Mouse (Mus musculus) intestine, postnatal 0 days (tissue): ENCODE results near the gene Plekhh2. TPM values are rescaled to one million over a fixed set of nuclear protein-coding genes. Genes with fewer than 3 reads are reported as not detected.
"Not testable (repeated sequence)": the region's sequence is repeated elsewhere in the genome, so short reads cannot be mapped to it uniquely, and the experiment has no call there.

Experiments used
- ATAC-seq: fragments of 200-750 bp; cut with Nextera tagmentation; 2 replicates; pipeline ENCODE4 v1.8.0; 2017; ENCODE audit warnings: mild to moderate bottlenecking, moderate TSS enrichment, moderate library complexity
- H3K27ac ChIP-seq: fragments of 300-500 bp; sonication (generic); 2 replicates; pipeline ENCODE4 v1.5.1; 2014; ENCODE audit warnings: mild to moderate bottlenecking, low read depth, low read length, moderate library complexity
- H3K27me3 ChIP-seq: fragments of 300-500 bp; sonication (generic); replicated peaks from 2 replicates; pipeline ENCODE4 v1.6.1; 2014; ENCODE audit warnings: low read length, mixed read lengths; ENCODE audit not compliant: control insufficient read depth, insufficient read depth
- H3K36me3 ChIP-seq: fragments of 300-500 bp; sonication (generic); 2 replicates; pipeline ENCODE4 v1.6.1; 2014; ENCODE audit warnings: mild to moderate bottlenecking, moderate library complexity; ENCODE audit not compliant: control insufficient read depth, insufficient read depth
- H3K4me1 ChIP-seq: fragments of 300-500 bp; sonication (generic); replicated peaks from 2 replicates; pipeline ENCODE4 v1.6.1; 2014; ENCODE audit warnings: antibody characterized with exemption, low read length, mixed read lengths; ENCODE audit not compliant: control insufficient read depth, insufficient read depth
- H3K4me2 ChIP-seq: fragments of 300-500 bp; sonication (generic); replicated peaks from 2 replicates; pipeline ENCODE4 v1.6.1; 2014; ENCODE audit warnings: low read depth, mild to moderate bottlenecking, moderate library complexity
- H3K4me3 ChIP-seq: fragments of 300-500 bp; sonication (generic); 2 replicates; pipeline ENCODE4 v1.5.1; 2014; ENCODE audit warnings: low read depth, low read length
- H3K9ac ChIP-seq: fragments of 300-500 bp; sonication (generic); 2 replicates; pipeline ENCODE4 v1.6.1; 2014; ENCODE audit warnings: mild to moderate bottlenecking, low read depth, low read length
- H3K9me3 ChIP-seq: fragments of 300-500 bp; sonication (generic); 2 replicates; pipeline ENCODE4 v1.6.1; 2016; ENCODE audit warnings: mixed run types; ENCODE audit not compliant: control insufficient read depth
- CTCF ChIP-seq: sonication (generic); IDR thresholded peaks from 2 replicates; pipeline ENCODE4 v1.5.1; 2016; ENCODE audit warnings: low read depth, mild to moderate bottlenecking, control low read depth, antibody characterized with exemption, moderate library complexity
- WGBS: fragments of 180-500 bp; shearing (Covaris S2); extraction: QIAGEN DNeasy Blood & Tissue Kit; methylation state at CpG from one replicate; pipeline ENCODE4 v1.1.7; 2014; 5-methylcytosine and 5-hydroxymethylcytosine counted together
- polyA plus RNA-seq: library from polyadenylated mRNA; unstranded; fragments of >200 nt; fragmentation: Nextera tagmentation; extraction: Ambion mirVana; gene quantifications from 2 replicates; pipeline ENCODE4 v1.2.1, GENCODE M21; 2015

Gene Plekhh2
- polyA plus RNA-seq, 1 experiment from 2014 or later, result 2.8 TPM

- H3K27ac ChIP-seq, result no peak overlapping the region
- no peak for TF ChIP-seq CTCF
- no peaks in the 10 kb centered on the region for H3K27me3 ChIP-seq
- WGBS, result 98% methylated on average over 6 of the region's 6 CpGs
- no peaks in the 10 kb centered on the region for H3K9me3 ChIP-seq
- no peaks in the 10 kb centered on the region for H3K4me1 ChIP-seq
- H3K4me2 ChIP-seq, result no peak overlapping the region
- no peak for ATAC-seq
- H3K9ac ChIP-seq, result no peak overlapping the region
- no peaks in the 10 kb centered on the region for H3K36me3 ChIP-seq
- H3K4me3 ChIP-seq, result no peak overlapping the region
These were observed 25.6 kb downstream of the Plekhh2 start for GRCm38 (mm10) chr17:84537301-84537700.

GRCm38 (mm10) chr17:84537966-84538365 lies 26.3 kb downstream of the Plekhh2 start:
- no peaks in the 10 kb centered on the region for H3K36me3 ChIP-seq
- H3K9ac ChIP-seq, result no peak overlapping the region
- 89% methylated on average over 3 of the region's 3 CpGs for WGBS
- H3K4me2 ChIP-seq, result no peak overlapping the region
- no peaks in the 10 kb centered on the region for H3K9me3 ChIP-seq
- no peak overlapping the region for H3K27ac ChIP-seq
- no peak overlapping the region for H3K4me3 ChIP-seq
- TF ChIP-seq CTCF, result no peak
- no peaks in the 10 kb centered on the region for H3K27me3 ChIP-seq
- no peaks in the 10 kb centered on the region for H3K4me1 ChIP-seq
- ATAC-seq, result no peak

- WGBS, result 74% methylated on average over 8 of the region's 8 CpGs
These were observed 28.9 kb downstream of the Plekhh2 start for GRCm38 (mm10) chr17:84540603-84541002.

GRCm38 (mm10) chr17:84550902-84551877 lies 39.5 kb downstream of the Plekhh2 start:
- no peaks in the 10 kb centered on the region for H3K9me3 ChIP-seq
- no peak overlapping the region for H3K4me3 ChIP-seq
- no peak overlapping the region for H3K4me2 ChIP-seq
- H3K36me3 ChIP-seq, result no peaks in the 10 kb centered on the region
- no peaks in the 10 kb centered on the region for H3K27me3 ChIP-seq
- no peak overlapping the region for H3K27ac ChIP-seq
- TF ChIP-seq CTCF, result no peak
- 76% methylated on average over 5 of the region's 5 CpGs for WGBS
- ATAC-seq, result no peak
- no peak overlapping the region for H3K9ac ChIP-seq
- no peaks in the 10 kb centered on the region for H3K4me1 ChIP-seq

More at GRCm38 (mm10) chr17:84540603-84541002, 28.9 kb downstream of the Plekhh2 start:
- H3K4me3 ChIP-seq, result no peak overlapping the region
- H3K36me3 ChIP-seq, result no peaks in the 10 kb centered on the region
- no peak for ATAC-seq
- TF ChIP-seq CTCF, result no peak
- H3K27ac ChIP-seq, result no peak overlapping the region
- no peak overlapping the region for H3K4me2 ChIP-seq
- no peaks in the 10 kb centered on the region for H3K9me3 ChIP-seq
- H3K4me1 ChIP-seq, result no peaks in the 10 kb centered on the region
- no peak overlapping the region for H3K9ac ChIP-seq
- H3K27me3 ChIP-seq, result no peaks in the 10 kb centered on the region

GRCm38 (mm10) chr17:84552230-84552629 lies 40.5 kb downstream of the Plekhh2 start:
- Histone ChIP-seq H3K4me3 (no peak overlapping the region), H3K36me3 (no peaks in the 10 kb centered on the region), H3K4me1 (no peaks in the 10 kb centered on the region), H3K27ac (no peak overlapping the region), H3K27me3 (no peaks in the 10 kb centered on the region), H3K4me2 (no peak overlapping the region), H3K9ac (no peak overlapping the region), H3K9me3 (no peaks in the 10 kb centered on the region)
- WGBS, result 30% methylated on average over 5 of the region's 5 CpGs
- TF ChIP-seq CTCF, result no peak
- peak; percentile 56; the same call in 1 of the 2 replicates for ATAC-seq

- H3K4me3 ChIP-seq, H3K9ac ChIP-seq, H3K9me3 ChIP-seq, H3K36me3 ChIP-seq, H3K27me3 ChIP-seq, H3K27ac ChIP-seq, ATAC-seq, H3K4me2 ChIP-seq, H3K4me1 ChIP-seq: not testable (repeated sequence)
These were observed 52.6 kb downstream of the Plekhh2 start for GRCm38 (mm10) chr17:84564264-84564663.
